Mouse (Mus musculus) ES-CJ7 (cell line): ENCODE measurements around the gene Slc44a3.

ENCODE experiments used
- DNase-seq: peaks from one replicate; pipeline ENCODE4 v3.0.0; 2011; ENCODE audit warnings: low read depth, low spot score

Slc44a3 gene

DNA sequence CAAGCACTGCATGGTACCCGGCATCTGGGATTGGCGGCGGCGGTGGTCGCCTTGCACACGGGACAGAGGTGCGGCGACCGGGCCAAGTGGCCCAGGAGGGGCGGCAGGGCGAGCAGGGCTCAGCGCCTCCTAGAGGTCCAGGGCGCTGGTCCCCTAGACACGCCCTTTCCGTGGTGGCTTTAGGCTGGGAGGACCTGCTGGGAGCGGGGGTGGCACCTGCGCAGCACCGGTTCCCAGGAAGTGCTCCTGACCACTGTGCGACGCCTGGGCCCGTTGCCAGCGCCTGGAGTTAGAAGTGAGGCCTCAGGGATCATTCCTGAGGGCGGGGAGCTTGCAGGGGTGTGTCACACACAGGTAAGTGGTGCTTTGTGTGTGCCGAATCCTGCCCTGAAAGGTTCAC lies at the start of gene Slc44a3:
Gene Slc44a3 (minus strand): TSS at position 229 of the 400 bp plus-strand sequence.
- DNase-seq, result peak; percentile 58

DNA sequence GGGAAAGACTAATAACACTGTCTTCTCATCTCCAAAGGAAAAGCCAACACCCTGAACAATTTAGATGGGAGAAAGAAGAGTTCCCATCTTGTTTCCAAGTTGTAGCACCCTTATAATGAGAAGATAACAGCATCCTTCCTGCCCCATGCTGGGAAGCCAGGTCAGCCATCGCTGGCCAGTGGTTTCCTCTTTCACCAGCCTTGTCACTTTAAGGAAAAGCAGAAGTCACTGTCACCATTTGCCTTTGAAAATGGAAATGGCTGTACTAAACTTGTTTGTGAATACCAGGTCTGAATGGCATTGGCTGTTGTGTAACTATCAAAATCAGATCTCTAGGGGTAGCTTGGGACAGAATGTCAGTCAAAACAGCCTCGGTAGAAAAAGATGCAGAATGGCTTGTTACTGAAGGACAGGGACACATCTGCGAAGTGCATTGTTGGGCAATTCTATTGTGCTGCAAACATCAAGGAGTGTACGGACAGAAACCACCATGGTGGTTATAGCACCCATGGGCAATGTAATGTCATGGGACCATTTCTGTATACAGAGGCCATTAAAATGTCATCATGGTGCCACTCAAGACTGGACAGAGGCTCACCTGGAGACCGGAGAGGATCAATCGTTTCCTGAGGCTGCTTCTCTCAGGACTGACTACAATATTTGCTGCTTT lies 47.8 kb upstream of the Slc44a3 start:
- DNase-seq, result no peak

DNA sequence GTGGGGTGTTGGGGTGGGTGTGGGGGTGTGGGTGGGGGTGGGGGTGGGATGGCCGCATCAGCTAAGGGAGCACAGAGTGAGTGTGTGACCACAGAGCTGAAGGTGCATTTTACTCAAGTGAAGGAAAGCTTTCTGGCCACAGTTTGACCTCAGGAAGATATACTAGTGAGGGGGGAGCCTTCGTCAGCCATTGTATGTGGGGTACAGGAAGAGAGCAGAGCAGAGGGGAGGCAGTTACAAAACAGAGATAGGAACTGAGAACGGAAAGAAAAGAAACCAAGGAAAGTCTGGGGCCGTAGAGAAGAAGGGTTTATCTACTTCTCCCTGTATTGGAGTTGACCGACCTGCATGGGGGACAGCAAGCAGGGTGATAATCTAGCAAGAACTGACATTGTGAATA lies 47.2 kb upstream of the Slc44a3 start:
- DNase-seq, result no peak

DNA sequence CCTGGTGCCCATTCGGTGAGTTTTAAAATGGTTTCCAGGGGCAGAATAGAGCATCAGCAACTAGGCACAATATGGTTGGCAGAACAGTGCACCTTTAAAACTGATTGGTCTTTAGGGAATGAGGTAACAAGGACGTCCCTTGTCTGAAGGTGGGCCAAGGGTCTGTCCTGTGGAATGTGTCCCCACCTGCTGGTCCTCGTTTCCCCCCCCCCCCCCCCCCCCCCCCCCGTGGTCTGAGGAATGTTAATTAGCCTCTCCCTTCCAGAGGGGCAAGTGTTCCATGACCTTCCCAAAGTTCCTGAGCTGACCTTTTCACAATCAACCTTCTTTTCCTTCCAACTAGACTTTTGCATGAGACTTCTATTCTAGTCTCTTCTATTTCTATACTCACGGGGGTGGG lies 46.5 kb upstream of the Slc44a3 start:
- DNase-seq, result peak; percentile 87

DNA sequence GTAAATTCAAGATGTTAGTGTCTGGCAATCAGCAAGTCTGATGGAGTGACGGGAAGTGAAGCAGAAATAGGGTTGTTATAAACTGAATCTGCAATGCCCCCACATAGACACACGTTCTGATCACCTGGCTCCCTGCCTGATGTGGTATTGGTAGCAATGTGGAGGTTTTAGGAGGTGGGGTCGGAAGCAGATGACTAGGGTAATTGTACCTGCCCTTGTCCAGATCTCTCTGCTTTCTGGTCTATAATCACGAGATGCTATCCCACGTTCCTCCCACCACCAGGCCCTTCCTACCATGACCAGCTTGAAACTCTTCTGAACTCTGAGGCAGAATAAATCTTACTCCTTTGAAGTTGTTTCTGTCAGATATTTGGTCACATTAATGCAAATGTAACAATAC lies 45.4 kb upstream of the Slc44a3 start:
- peak; percentile 68 for DNase-seq

DNA sequence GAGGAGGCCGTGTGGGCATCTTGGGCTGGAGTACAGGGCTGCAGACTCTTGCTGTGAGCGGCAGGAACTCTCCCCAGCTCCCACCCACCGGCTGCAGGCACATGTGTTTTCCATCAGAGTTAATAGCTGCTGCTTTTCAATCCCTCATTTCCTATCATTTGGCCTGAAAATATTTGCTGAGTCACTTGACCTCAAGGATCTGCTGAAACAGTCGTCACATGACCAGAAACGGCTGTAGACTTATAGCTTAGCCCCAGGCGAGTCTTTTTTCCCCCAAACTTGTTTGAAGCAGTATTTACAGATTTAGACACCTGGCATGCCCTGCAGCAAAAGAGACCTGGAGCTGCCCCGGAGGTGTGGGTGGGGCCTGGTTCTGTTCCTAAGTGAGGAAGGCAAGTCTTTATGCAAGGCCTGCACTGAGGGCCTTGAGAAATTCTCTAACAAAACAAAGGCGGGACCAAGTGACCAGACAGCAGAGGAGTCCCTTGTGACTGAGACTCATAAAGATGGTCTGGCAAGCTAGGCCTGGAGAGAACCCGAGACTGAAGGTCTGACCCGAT lies 44.9 kb upstream of the Slc44a3 start:
- peak; percentile 98 for DNase-seq

DNA sequence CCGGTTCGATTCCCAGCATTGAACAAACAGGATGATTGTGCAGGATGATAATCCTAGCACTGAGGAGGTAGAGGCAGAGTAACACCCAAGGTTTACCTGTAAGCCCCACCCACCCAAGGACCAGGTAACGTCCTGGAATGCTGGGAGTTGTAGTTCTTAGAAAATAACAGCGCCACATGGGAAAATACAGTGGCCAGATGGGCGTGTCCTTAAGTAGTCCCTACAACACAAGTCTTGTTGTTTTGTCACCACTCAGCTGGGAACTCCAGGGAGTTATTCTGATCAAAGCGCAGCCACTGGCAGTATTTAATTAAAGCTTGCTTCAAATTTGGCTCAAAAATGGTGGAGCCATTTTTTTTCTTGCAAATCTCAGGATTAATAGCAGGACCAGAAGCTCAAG lies 44.2 kb upstream of the Slc44a3 start:
- peak; percentile 93 for DNase-seq

DNA sequence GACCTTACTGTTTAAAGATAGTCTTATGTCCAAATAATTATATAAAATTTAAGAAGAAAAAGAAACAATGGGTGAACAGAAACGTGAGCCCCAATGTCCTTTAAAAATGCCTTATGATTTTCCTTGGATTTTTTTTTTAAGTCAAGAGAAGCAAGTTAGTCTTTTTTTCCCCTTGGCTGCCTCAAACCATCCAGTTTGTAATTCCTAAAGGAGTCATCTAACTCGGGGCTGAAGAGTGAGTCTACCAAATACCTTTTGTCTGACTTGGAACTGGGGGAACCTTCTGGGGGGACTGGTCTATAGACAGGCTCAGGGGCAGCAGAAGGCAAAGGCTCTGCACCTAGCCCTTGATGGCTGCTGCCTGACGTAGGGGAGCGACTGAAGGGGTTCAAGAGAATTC lies 42.2 kb upstream of the Slc44a3 start:
- DNase-seq, result no peak

DNA sequence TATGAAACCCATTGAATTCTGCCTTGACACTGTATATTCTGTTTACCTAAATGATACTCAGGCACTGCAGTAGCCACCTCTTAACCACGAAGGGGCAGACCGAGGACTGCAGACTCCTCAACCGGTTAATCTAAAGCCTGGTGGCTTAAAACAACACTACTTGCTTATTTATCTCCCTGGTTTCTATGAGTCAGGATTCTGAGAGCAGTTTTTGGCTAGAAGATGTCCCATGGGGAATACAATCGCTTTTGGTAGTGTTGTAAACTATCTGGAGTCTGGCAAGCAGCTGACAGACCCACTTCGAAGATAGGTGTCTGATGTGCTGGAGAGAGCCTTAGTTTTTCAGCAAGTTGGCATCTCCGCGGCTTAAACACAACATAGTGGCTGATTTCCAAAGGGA lies 41.7 kb upstream of the Slc44a3 start:
- DNase-seq, result no peak

DNA sequence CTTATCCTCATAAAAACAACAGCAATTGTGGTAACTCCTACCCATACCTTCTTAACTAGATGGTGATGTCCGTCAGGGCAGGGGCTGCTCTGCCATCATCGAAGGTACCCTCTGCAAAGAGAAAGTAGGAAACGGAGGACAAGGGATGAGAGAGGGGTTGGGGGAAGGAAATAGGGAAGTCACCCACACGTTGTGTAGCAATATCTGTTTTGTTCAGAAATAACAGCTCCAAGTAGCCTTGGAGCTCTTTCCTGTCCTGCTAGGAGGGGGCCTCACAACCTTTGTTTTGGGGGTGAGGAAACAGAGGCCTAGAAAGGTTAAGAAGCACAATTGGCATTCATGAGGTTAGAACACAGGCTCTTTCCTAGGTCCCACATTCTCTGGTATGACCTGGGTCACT lies 39.3 kb upstream of the Slc44a3 start:
- DNase-seq, result no peak

DNA sequence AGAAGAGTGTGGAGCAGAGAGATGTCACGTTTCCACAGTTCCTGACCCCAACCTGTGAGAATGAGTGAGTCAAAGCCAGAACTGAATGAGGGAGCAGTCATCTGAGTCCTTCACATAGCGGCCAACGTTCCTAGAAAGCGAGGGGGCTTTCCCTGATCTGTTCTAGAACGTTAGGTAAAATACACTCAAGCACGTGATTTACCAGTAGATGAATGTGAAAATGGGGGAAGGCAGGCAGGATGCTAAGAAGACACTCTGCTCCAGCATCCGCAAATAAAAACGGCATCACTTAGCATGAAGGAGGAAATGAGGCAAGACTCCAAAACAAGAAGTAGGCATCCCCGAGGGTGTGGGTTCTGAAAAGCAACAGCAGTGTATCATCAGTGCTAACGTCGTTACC lies 38.4 kb upstream of the Slc44a3 start:
- no peak for DNase-seq

DNA sequence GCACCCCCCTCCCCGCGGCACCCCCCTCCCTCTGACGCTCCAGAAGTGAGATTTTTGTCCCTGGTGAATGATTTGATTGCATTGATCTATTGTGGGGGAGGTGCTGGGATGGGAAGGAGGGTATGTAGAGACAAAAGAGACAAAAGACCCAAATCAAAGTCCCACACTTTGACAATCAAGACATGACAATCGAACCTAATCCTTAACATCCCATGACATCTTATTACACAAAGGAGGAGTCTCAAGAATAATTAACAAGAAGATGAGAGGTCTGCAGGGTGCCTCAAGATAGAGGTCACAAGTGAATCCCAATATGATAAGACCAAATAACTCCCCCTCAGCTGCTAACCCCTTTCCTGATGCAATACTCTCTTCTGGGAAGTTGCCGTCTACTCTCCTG lies 37.6 kb upstream of the Slc44a3 start:
- peak; percentile 36 for DNase-seq

DNA sequence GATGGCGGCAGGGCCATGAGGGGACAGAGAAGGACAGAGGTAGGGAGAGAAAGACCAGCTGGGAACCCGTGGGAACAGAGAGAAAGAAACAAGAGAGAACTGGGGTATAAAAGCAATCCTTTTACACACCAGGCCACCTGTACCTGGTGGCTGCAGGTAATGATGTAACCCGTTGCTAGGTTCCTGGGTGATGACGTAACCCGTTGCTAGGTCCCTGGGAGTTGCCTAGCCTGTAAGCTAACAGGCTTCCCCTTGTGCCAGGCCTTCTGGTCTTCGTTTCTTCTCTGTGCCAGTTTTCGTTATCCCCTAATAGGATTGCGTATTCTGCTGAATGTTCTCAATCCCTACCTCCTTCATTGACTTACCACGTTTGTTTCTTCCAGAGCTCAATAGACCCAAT lies 36.8 kb upstream of the Slc44a3 start:
- DNase-seq, result no peak

DNA sequence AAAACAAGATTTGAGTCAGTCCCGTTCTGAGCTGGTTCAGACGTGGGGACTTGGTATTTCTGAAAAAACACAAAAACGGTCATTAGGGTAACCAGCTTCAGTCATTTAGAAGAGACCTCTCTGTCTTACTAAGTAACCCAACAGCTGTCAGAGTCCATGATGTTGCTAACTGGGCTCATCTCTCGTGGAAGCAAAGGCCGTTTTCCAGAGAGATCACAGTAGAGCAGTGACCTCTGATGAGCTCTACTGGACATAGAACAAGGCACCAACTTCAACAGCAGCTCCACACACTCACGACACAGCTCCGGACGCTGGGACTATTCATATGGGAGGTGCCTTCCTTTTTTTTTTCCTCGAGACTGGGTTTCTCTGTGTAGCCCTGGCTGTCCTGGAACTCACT lies 35.7 kb upstream of the Slc44a3 start:
- DNase-seq, result no peak

DNA sequence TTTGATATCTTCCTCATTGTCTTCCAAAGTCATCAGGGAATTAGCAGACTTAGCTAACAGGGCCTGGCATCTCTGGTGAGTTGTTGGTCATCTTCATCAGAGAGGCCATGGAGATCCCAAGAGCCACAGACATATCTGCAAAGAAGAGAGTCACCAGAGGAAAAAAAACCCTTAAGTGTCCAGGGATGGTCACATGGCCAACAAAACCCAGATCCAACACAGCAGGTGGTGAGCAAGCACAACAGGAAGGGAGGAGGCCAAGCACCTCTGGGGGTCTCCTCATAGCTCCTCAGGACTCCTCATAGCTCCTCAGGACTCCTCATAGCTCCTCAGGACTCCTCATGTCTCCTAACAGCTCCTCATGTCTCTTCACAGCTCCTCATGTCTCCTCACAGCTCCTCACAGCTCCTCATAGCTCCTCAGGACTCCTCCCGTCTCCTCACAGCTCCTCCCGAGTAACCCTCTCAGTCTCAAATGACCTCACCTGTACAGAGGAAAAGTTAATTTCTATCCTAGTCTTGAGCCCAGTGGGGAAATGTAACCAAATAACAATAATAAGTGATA lies 35.2 kb upstream of the Slc44a3 start:
- no peak for DNase-seq

DNA sequence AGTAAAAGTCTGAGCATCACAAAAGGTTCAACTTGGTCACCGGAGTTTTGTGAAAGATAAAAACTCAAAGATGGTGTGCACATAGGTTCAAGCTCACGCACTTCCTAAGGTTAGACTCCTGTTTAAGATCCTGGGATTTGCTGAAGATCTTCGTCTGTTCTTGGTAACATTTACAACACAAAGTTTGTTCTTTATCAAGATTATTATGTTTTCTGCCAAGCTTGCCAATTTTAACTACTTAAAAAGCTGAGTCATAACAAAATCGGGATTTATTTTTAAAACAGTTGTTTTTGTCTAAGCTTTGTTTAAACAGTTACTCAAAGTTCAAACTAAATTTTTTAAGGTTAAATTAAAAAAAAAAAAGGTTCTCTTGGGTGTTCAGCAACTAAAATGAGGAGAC lies 34.7 kb upstream of the Slc44a3 start:
- DNase-seq, result no peak

DNA sequence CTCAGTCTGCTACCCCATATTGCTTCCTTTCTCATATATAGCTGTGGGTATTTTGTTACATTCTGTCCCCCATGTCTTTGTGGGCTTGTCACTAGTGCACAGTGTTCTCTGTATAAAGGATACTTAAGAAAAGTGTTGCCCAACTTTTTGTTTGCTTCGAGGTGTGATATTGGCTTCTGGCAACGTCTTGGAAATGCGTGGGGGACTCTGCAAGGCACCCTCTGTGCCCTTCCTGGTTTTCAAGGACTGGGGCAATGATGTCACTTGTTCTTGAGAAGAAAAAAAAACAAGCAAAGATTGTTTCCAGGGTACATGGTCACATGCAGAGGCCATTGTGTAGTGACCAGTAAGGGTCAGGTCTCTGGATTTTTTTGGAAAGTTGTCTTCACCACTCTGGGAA lies 29.6 kb upstream of the Slc44a3 start:
- DNase-seq, result no peak

DNA sequence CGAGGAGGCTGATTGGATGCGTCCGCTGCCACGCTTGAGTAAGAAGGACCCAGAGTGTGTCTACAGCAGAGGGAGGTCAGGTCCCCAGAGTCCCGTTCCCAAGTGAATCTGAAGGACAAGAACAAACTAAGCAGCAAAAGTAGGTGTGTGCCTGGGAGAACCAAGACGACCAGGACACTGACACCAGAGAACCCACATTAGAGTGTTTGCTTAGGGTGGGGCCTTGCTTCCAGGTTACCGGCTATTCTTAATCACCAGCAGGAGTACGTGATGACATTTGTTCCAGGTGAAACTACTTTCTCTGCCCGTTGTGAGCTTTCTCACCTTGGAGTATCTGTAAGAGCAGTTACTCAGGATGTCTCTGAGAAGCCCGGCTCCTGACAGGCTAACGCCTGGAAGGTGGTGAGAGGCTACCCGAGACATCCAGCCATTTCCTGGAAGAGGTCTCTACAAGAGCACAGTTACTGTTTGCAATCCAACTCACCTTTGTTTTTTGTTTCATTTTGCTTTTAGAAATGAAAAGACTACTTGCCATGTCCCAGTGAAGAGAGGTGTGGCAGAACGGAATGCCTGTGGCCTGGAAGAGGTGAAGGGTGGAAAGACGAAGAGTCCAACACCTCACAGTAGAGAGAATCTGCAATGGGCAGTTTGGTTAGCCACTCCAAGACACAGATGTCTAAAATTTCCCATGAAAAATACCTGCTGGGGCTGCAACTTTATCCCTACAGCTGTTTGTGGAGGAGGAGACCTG lies 28.1 kb upstream of the Slc44a3 start:
- DNase-seq, result peak; percentile 47

DNA sequence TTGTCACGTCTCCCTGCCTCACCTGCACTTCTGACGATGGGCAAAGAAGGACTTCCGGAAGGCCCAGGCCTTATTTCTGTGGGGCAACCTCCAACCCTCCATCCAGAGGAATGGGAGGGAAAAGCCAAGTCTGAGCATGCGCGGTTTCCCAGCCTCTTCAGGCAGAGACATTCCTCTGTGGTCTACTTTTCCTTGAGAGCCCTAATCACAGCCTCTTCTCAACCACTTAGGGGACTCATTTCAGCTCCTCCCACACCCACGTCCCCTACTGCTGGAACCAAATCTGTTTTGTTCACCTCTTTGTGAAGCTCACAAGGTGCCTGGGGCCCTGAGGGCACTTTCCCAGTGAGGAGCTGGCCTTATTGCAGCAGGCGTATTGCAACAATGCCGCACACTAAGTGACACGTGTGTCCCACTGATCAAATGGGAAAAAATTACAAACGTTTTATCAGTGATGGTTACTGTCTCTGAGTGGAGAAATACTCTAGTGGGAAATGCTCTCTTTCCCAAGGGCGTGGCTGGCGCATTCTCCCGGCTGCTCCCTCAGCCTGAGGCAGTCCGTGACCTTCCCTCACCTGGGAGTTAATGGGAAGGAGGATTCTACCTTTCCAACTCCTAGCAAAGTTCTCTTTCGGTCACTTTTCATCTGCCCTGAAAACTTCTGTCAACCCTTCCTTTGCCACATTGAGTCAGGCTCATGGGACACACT lies 27.4 kb upstream of the Slc44a3 start:
- DNase-seq, result peak; percentile 89

DNA sequence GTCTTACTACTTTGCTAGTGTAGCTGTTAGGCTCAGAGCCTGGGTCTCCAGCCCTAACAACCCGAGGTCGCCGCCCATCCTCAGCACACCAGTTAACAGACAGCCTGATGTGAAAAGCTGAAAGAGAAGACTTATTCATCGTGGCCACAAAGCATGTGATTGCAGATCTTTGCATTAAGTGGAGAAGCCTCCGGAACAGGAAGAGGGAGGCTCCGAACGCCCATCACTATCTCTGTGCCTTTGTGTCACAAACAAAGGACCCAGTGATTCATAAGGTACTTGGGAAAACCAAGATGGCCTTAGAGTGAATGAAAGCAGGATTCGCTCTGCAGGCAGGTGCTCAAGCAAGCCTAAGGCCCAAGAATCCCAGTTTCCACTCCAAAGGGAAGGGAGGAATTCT lies 26.7 kb upstream of the Slc44a3 start:
- peak; percentile 67 for DNase-seq

DNA sequence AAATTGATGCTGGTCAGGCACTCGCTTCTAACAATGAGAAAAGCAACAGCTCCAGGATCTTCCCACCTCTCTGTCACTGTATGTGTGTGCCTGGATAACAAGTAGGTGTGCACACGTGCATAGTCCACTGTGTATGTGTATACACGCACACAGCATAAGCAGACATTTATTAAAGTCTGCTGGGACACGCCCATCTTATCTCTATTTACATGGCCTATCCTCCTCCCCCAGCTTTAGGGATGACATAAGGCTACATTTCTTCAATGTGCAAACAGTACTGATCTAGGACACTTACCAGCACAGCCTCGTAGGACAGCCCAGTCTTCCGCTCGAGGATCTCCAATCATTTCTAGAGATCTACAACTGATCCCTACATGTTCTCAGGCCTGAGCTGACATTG lies 24.1 kb upstream of the Slc44a3 start:
- no peak for DNase-seq

DNA sequence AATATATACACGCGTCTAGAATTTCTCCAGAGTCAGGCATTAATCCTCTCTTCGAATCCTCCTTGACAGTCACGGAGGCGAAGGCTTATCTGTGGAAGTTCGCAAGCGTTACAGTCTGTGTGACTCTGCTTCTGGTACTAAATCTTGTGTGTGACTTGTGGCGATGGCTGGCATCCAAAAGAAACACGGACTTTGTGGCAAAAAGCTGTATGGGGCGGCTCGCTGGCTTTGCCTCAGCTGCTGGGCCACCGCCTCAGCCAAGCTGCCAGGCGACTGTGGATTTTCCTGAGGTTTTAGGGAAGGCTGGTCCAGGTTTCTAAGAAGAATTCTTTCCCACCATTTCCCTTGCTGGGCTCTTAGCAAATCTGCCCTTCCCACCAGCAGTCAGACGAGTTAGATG lies 21.1 kb upstream of the Slc44a3 start:
- no peak for DNase-seq
